Mouse (Mus musculus): ENCODE data around the gene Rfx5.
"Not testable (repeated sequence)": the region's sequence is repeated elsewhere in the genome, so short reads cannot be mapped to it uniquely, and the experiment has no call there.

- not testable (repeated sequence) for TF ChIP-seq CTCF (IDR thresholded peaks at IDR 0.05; ENCODE audit: low read depth)
- TF ChIP-seq EP300 (IDR thresholded peaks at IDR 0.05; ENCODE audit: low read depth) = peak; percentile 52; the same call in 1 of the 2 replicates
These were observed 17.7 kb upstream of the Rfx5 start for GRCm38 (mm10) chr3:94936147-94936546.
